Mouse (Mus musculus) forebrain, postnatal 0 days (tissue): ENCODE results near the gene Vti1a. TPM values are rescaled to one million over a fixed set of nuclear protein-coding genes. Genes with fewer than 3 reads are reported as not detected.

Source experiments
- ATAC-seq: fragments of 200-750 bp; cut with Nextera tagmentation; 2 replicates; pipeline ENCODE4 v1.8.0; 2017; ENCODE audit warnings: mild to moderate bottlenecking, moderate library complexity
- DNase-seq: peaks from one replicate; pipeline ENCODE4 v3.0.0-alpha.2; 2015
- H3K27ac ChIP-seq: fragments of 300-500 bp; sonication (generic); 2 replicates; pipeline ENCODE4 v1.5.1; 2014; ENCODE audit warnings: low read depth, mild to moderate bottlenecking, antibody characterized with exemption, low read length, moderate library complexity, mixed read lengths
- H3K27me3 ChIP-seq: fragments of 300-500 bp; sonication (generic); 2 replicates; pipeline ENCODE4 v1.6.1; 2014; ENCODE audit warnings: mild to moderate bottlenecking, low read length, mixed read lengths; ENCODE audit not compliant: insufficient read depth
- H3K36me3 ChIP-seq: fragments of 300-500 bp; sonication (generic); 2 replicates; pipeline ENCODE4 v1.6.1; 2014; ENCODE audit warnings: mild to moderate bottlenecking, moderate library complexity; ENCODE audit not compliant: insufficient read depth
- H3K4me1 ChIP-seq: fragments of 300-500 bp; sonication (generic); 2 replicates; pipeline ENCODE4 v1.6.1; 2014; ENCODE audit warnings: antibody characterized with exemption; ENCODE audit not compliant: insufficient read depth
- H3K4me2 ChIP-seq: fragments of 300-500 bp; sonication (generic); 2 replicates; pipeline ENCODE4 v1.6.1; 2014; ENCODE audit warnings: low read depth, mild to moderate bottlenecking, moderate library complexity
- H3K4me3 ChIP-seq: fragments of 300-500 bp; sonication (generic); 2 replicates; pipeline ENCODE4 v1.5.1; 2014; ENCODE audit warnings: low read depth, low read length, mixed read lengths
- H3K9ac ChIP-seq: fragments of 300-500 bp; sonication (generic); 2 replicates; pipeline ENCODE4 v1.6.1; 2014; ENCODE audit warnings: mild to moderate bottlenecking
- H3K9me3 ChIP-seq: fragments of 300-500 bp; sonication (generic); 2 replicates; pipeline ENCODE4 v1.6.1; 2016; ENCODE audit warnings: low read length
- CTCF ChIP-seq: sonication (generic); IDR thresholded peaks from 2 replicates; pipeline ENCODE4 v1.5.1; 2016; ENCODE audit warnings: antibody characterized with exemption, control low read depth, low read depth
- WGBS: fragments of 180-500 bp; shearing (Covaris S2); extraction: QIAGEN DNeasy Blood & Tissue Kit; methylation state at CpG from one replicate; pipeline ENCODE4 v1.1.7; 2014; 5-methylcytosine and 5-hydroxymethylcytosine counted together
- polyA plus RNA-seq: library from polyadenylated mRNA; unstranded; fragments of >200 nt; fragmentation: Nextera tagmentation; extraction: Ambion mirVana; gene quantifications from 2 replicates; pipeline ENCODE4 v1.2.1, GENCODE M21; 2015
- total RNA-seq: library from RNA; depleted of rRNA; stranded (reverse); fragments of >200 nt; gene quantifications from 2 replicates; pipeline ENCODE4 v1.2.3, GENCODE M21; 2014

Vti1a gene
- total and polyA plus RNA-seq, 2 experiments from 2014 or later, result 27.5 to 43.7 TPM

DNA sequence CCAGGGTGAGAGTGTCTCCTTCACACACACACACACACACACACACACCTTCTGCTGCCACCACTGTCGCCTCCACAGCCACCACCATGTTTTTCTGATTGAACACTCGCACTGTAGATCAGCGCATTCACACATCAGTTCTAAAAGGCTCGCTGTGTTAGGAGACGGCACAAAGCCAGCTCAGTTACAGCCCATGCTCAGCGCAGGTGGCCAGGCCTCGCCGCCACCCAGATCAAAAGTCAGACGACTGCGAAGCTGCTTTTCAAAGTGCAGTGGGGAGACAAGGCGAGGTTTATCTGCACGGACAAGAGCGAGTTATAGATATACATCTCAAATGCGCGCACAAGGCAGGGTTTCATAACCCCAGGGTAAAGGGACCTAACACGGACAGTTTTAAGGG lies 191.7 kb downstream of the Vti1a start:
- H3K9ac ChIP-seq, result no peak overlapping the region
- H3K36me3 ChIP-seq, result no peaks in the 10 kb centered on the region
- WGBS, result 80% methylated on average over 16 of the region's 16 CpGs
- no peak overlapping the region for H3K4me2 ChIP-seq
- no peaks in the 10 kb centered on the region for H3K9me3 ChIP-seq
- TF ChIP-seq CTCF, result no peak
- ATAC-seq (no peak), DNase-seq (no peak)
- H3K27me3 ChIP-seq, result no peaks in the 10 kb centered on the region
- no peaks in the 10 kb centered on the region for H3K4me1 ChIP-seq
- H3K4me3 ChIP-seq, result no peak overlapping the region
- H3K27ac ChIP-seq, result no peak overlapping the region

DNA sequence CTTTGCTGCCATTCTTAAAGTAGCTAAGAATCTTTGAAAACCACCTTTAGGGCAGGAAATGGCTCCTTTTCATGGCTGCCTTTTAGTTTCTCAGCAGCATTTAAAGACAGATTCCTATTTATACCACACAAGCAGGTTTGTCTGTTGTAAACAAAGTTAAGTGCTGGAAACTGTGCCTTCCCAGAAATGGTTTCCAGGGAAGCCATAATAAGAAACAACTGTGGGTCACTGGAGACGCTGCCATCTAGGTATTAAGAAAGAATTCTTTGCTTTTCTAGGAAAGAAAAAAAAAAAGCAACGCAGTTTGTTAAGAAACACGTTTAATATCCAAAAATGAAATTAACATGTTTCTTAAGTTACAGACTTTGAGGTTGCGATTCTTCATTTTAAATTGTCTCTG lies 192.1 kb downstream of the Vti1a start:
- Histone ChIP-seq H3K9ac (no peak overlapping the region), H3K4me3 (no peak overlapping the region), H3K27me3 (no peaks in the 10 kb centered on the region), H3K4me1 (no peaks in the 10 kb centered on the region), H3K36me3 (no peaks in the 10 kb centered on the region), H3K4me2 (no peak overlapping the region), H3K27ac (no peak overlapping the region), H3K9me3 (no peaks in the 10 kb centered on the region)
- no peak for TF ChIP-seq CTCF
- DNase-seq (no peak), ATAC-seq (no peak)
- WGBS, result 91% methylated on average over 4 of the region's 4 CpGs

DNA sequence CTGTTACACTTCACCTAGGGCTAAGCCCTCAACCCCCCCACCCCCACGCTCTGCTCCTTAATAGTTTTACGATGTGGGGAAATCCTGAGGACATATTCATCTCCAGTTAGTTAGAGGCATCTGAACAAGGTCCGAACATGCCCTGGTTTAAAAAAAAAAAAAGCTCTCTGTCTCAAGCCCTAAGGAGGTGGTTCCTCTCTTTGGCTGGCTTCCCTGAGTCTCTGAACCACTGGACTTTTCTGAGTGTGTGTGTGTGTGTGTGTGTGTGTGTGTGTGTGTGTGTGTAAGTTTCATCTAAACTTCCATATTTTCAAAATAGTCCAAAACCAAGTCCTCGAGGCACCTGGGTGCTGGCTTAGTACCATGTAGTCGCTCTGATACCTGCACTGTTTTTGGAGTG lies 192.9 kb downstream of the Vti1a start:
- ATAC-seq (no peak), DNase-seq (no peak)
- Histone ChIP-seq H3K27me3 (no peaks in the 10 kb centered on the region), H3K4me2 (no peak overlapping the region), H3K4me1 (no peaks in the 10 kb centered on the region), H3K36me3 (no peaks in the 10 kb centered on the region), H3K27ac (no peak overlapping the region), H3K9ac (no peak overlapping the region), H3K9me3 (no peaks in the 10 kb centered on the region), H3K4me3 (no peak overlapping the region)
- 91% methylated on average over 5 of the region's 5 CpGs for WGBS
- no peak for TF ChIP-seq CTCF

DNA sequence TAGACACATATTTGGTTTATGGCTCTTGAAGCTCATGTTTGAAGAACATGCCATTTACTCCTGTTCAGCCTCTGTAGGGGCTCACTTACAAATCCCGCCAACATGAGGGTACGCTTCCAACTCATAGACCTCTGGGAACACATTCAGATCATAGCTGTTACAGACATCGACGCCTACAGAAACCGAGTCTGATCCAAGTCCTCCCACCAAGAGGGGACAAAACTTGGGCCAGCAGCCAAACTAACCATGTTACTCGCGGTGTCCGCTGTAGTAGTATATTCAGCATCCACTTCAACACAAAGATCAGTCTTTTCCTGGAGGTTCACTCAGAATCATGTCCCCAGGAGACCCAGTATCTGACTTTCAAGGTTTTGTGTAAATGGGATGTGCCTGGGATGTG lies 193.5 kb downstream of the Vti1a start:
- Histone ChIP-seq H3K27ac (no peak overlapping the region), H3K36me3 (no peaks in the 10 kb centered on the region), H3K4me1 (no peaks in the 10 kb centered on the region), H3K4me2 (no peak overlapping the region), H3K27me3 (no peaks in the 10 kb centered on the region), H3K4me3 (no peak overlapping the region), H3K9me3 (no peaks in the 10 kb centered on the region), H3K9ac (no peak overlapping the region)
- ATAC-seq, result no peak
- no peak for DNase-seq
- no peak for TF ChIP-seq CTCF
- 83% methylated on average over 8 of the region's 8 CpGs for WGBS

DNA sequence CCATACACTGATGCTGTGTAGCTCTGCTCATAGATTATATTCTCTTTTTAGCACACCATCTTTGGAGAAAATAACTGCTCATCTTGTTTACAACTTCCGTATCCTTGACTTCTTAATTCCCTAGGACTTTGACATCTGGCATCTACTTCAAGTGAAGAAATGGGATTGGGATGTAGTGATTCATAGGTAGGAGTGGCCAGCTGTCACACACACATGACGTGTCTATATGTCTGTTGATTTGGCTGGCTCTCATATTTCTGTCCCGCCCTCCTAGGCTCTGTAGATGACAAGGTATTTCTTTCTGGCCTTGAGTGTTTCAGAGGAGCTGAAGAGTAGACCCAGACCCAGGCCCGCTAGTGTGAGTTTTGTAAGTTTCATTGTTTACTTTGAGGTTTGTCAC lies 197.8 kb downstream of the Vti1a start:
- no peaks in the 10 kb centered on the region for H3K9me3 ChIP-seq
- DNase-seq, result no peak
- ATAC-seq, result no peak
- H3K9ac ChIP-seq, result no peak overlapping the region
- no peaks in the 10 kb centered on the region for H3K4me1 ChIP-seq
- no peak overlapping the region for H3K4me3 ChIP-seq
- WGBS, result 92% methylated on average over 4 of the region's 4 CpGs
- no peak overlapping the region for H3K4me2 ChIP-seq
- TF ChIP-seq CTCF, result no peak
- no peaks in the 10 kb centered on the region for H3K36me3 ChIP-seq
- H3K27ac ChIP-seq, result no peak overlapping the region
- H3K27me3 ChIP-seq, result no peaks in the 10 kb centered on the region

DNA sequence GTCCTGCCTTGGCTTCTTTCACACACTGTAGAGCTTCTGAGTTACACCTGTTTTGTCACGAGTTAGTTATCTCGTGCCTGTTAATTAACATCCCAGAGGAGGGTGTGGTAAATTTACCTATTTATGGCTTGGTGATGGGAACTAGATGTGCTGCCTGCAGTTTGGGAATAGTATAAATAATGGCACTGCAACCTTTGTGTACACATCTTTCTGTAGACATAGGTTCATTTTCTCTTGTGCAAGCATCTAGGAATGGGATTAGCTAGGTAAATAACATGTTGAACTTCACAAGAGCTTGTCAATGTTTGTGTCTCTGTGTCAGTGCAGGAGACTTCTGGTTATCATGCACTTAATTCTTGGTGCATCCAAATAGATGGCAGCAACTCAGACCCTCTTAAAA lies 204.1 kb downstream of the Vti1a start:
- H3K4me3 ChIP-seq, result no peak overlapping the region
- no peaks in the 10 kb centered on the region for H3K9me3 ChIP-seq
- no peak for TF ChIP-seq CTCF
- H3K27ac ChIP-seq, result no peak overlapping the region
- H3K4me1 ChIP-seq, result no peaks in the 10 kb centered on the region
- WGBS, result 84% methylated on average over 2 of the region's 2 CpGs
- no peaks in the 10 kb centered on the region for H3K27me3 ChIP-seq
- no peak overlapping the region for H3K4me2 ChIP-seq
- H3K9ac ChIP-seq, result no peak overlapping the region
- DNase-seq (no peak), ATAC-seq (no peak)
- H3K36me3 ChIP-seq, result no peaks in the 10 kb centered on the region

DNA sequence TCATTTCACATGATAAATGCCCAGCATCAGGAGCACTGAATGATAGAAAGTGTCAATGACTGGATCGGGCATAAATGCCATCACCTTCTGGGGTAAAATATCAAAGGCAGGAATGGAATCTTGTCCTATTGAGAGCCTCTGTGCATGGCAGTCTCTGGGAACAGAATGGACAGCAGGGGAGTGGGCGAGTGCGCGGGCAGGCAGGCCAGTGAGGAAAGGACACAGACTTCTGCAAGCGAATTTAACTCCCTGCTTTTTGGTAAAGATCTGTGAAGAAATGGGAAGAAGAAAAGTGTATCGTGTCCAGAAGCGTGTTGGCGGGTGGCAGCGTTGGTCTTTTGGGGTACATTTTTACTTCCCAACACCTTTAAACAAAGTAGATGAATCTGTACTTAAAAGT lies 207.2 kb downstream of the Vti1a start:
- H3K4me1 ChIP-seq, result no peaks in the 10 kb centered on the region
- no peak overlapping the region for H3K4me3 ChIP-seq
- no peak for TF ChIP-seq CTCF
- ATAC-seq (no peak), DNase-seq (no peak)
- no peaks in the 10 kb centered on the region for H3K9me3 ChIP-seq
- H3K9ac ChIP-seq, result no peak overlapping the region
- no peak overlapping the region for H3K4me2 ChIP-seq
- H3K27me3 ChIP-seq, result no peaks in the 10 kb centered on the region
- H3K36me3 ChIP-seq, result no peaks in the 10 kb centered on the region
- H3K27ac ChIP-seq, result no peak overlapping the region
- WGBS, result 90% methylated on average over 9 of the region's 9 CpGs

DNA sequence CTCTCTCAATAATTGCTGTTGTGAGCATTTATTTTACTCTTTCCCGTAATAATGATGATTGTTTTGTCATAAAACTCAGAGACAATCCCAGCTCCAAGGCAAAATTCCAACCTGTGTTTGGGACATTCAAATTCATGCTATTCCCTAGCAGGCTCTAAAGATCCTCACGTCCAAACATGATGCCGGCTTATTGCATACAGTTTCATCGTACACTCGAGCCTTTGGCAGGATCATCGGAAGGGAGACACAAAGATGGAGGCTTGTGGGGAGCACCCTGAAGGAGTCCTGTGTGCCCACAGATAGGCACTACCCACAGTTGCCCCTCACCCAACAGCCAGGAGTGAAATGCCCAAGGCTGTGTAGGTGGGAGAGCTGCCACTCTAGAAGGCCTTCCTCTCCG lies 208.3 kb downstream of the Vti1a start:
- no peaks in the 10 kb centered on the region for H3K4me1 ChIP-seq
- H3K4me3 ChIP-seq, result no peak overlapping the region
- ATAC-seq (no peak), DNase-seq (no peak)
- no peak overlapping the region for H3K27ac ChIP-seq
- H3K36me3 ChIP-seq, result no peaks in the 10 kb centered on the region
- WGBS, result 90% methylated on average over 7 of the region's 7 CpGs
- no peak overlapping the region for H3K4me2 ChIP-seq
- no peak overlapping the region for H3K9ac ChIP-seq
- no peak for TF ChIP-seq CTCF
- H3K9me3 ChIP-seq, result no peaks in the 10 kb centered on the region
- H3K27me3 ChIP-seq, result no peaks in the 10 kb centered on the region
